Mouse (Mus musculus): ENCODE measurements around the gene Stip1. TPM values are rescaled to one million over a fixed set of nuclear protein-coding genes. Genes with fewer than 3 reads are reported as not detected.
"Not testable (repeated sequence)": the region's sequence is repeated elsewhere in the genome, so short reads cannot be mapped to it uniquely, and the experiment has no call there.

Gene Stip1
- total and polyA plus RNA-seq, 2 experiments from 2014 or later = 124 to 156 TPM

- no peak for ATAC-seq
- H3K36me3 ChIP-seq (ENCODE audit: insufficient read depth) = no peaks in the 10 kb centered on the region
- H3K4me2 ChIP-seq (ENCODE audit: low read depth) = no peak overlapping the region
These were observed 38.5 kb upstream of the Stip1 start for GRCm38 (mm10) chr19:7078271-7078670.

GRCm38 (mm10) chr19:7077666-7078065 is 37.9 kb upstream of the Stip1 start:
- no peaks in the 10 kb centered on the region for H3K36me3 ChIP-seq (ENCODE audit: insufficient read depth)
- no peaks in the 10 kb centered on the region; the same call in 1 of the 2 replicates for H3K27me3 ChIP-seq (ENCODE audit: insufficient read depth, low read length)
- no peak for ATAC-seq
- H3K4me3 ChIP-seq (ENCODE audit: low read depth, low read length) = no peak overlapping the region
- no peaks in the 10 kb centered on the region for H3K9me3 ChIP-seq (ENCODE audit: low read length)
- H3K9ac ChIP-seq = no peak overlapping the region
- no peak overlapping the region for H3K4me2 ChIP-seq (ENCODE audit: low read depth)
- 59% methylated on average over 9 of the region's 9 CpGs for WGBS
- no peak for TF ChIP-seq CTCF (IDR thresholded peaks at IDR 0.05; ENCODE audit: low read depth)
- DNase-seq = no peak
- H3K27ac ChIP-seq (ENCODE audit: low read depth, low read length) = no peak overlapping the region
- H3K4me1 ChIP-seq (ENCODE audit: insufficient read depth) = no peaks in the 10 kb centered on the region

More at GRCm38 (mm10) chr19:7078271-7078670, 38.5 kb upstream of the Stip1 start:
- Histone ChIP-seq H3K4me1 (ENCODE audit: insufficient read depth) (peaks cover 4% of the 10 kb centered on the region), H3K4me3 (ENCODE audit: low read depth, low read length) (no peak overlapping the region), H3K27me3 (ENCODE audit: insufficient read depth, low read length) (no peaks in the 10 kb centered on the region; the same call in 1 of the 2 replicates), H3K9me3 (ENCODE audit: low read length) (no peaks in the 10 kb centered on the region), H3K27ac (ENCODE audit: low read depth, low read length) (no peak overlapping the region), H3K9ac (no peak overlapping the region)
- 88% methylated on average over 7 of the region's 7 CpGs for WGBS
- no peak for TF ChIP-seq CTCF (IDR thresholded peaks at IDR 0.05; ENCODE audit: low read depth)
- no peak for DNase-seq

DNA sequence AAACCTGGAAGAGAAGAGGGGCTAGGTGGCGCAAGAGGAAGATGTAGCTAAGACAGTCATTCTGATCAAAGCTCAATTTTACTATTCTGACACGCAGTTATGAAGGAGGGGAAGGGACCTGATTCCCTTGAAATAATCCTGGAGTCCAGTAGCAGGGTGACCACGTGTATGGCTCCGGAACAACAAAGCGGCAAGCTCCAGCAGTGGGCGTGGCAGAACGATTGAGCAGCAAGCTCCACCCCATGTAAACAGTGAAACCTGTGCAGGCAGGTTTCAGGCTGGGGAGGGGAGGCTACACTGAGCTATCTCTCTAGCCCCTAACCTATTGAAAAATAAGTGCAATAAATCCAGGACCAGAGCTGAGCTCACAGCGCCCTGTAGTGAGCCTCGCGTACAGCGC is 35.6 kb upstream of the Stip1 start:
- 84% methylated on average over 11 of the region's 11 CpGs for WGBS
- not testable (repeated sequence) for H3K4me1 ChIP-seq (ENCODE audit: insufficient read depth); H3K9me3 ChIP-seq (ENCODE audit: low read length); H3K27me3 ChIP-seq (ENCODE audit: insufficient read depth, low read length); H3K27ac ChIP-seq (ENCODE audit: low read depth, low read length); H3K9ac ChIP-seq; H3K4me2 ChIP-seq (ENCODE audit: low read depth); ATAC-seq; H3K4me3 ChIP-seq (ENCODE audit: low read depth, low read length); H3K36me3 ChIP-seq (ENCODE audit: insufficient read depth); DNase-seq

DNA sequence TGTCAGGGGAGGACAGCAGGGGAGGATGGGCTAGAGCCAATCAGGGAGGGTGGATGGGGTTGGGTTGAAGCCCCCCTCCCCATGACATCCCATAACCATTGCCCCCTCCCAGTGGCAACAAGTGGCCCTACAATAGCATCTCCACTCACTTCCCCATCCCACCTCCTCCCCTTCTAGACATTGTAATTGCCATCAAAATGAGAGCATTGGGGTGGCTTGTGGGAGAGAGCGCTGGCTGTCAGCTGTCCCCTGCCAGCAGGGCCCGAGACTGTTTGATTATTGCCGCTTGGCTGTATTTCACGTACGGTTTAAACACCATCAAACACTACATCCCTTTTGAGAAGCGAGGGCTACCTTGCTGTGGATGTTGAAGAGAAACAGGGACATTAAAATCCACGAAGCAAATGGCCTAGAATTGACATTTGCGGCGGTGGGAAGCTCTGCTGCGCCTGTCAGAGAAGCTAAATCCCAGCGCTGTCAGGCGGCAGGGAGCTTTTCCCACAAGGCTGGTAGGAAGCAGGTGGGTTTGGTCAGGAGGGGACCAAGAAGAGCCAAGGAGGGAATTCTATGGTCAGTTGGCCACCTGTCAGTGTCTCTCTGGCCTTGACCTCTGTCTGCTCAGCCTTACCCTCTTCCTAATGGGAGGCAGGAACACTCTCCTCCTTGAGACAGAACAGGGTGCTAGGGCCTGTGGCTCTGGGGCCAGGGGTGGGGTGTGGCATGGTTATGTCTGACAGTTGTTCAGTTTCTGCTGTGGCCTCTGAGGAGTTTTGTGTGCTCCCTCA is 34.4 kb upstream of the Stip1 start:
- peak; percentile 28; the same call in 1 of the 2 replicates for ATAC-seq
- Histone ChIP-seq H3K4me1 (ENCODE audit: insufficient read depth) (0 out of 2 replicates have a peak, but pooled peaks cover 5% of the 10 kb centered on the region), H3K36me3 (ENCODE audit: insufficient read depth) (no peaks in the 10 kb centered on the region), H3K27me3 (ENCODE audit: insufficient read depth, low read length) (no peaks in the 10 kb centered on the region), H3K4me2 (ENCODE audit: low read depth) (no peak overlapping the region), H3K27ac (ENCODE audit: low read depth, low read length) (no peak overlapping the region), H3K9me3 (ENCODE audit: low read length) (no peaks in the 10 kb centered on the region), H3K4me3 (ENCODE audit: low read depth, low read length) (no peak overlapping the region), H3K9ac (no peak overlapping the region)
- no peak for DNase-seq
- WGBS = 28% methylated on average over 12 of the region's 12 CpGs
- TF ChIP-seq CTCF (IDR thresholded peaks at IDR 0.05; ENCODE audit: low read depth) = no peak

DNA sequence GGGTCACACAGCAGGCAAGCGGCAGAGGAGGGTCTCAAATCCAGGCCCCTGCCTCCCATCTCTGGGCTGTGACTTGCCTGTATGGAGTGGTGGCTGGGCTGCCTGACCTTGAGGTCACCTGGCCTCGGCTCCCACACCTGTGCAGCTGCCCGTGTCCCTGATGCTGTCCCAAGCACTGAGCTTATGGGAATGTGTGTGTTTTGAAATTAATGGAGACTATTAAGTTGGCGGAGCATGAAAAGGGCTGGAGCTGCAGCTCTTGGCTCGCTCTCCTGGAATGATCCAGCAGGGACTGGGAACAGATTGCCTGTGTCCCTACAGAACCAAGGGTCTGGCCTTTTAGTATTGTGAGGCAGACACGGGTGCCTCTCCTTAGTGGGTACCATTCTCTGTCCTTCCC is 32.5 kb upstream of the Stip1 start:
- no peak overlapping the region for H3K27ac ChIP-seq (ENCODE audit: low read depth, low read length)
- H3K27me3 ChIP-seq (ENCODE audit: insufficient read depth, low read length) = no peaks in the 10 kb centered on the region
- H3K4me1 ChIP-seq (ENCODE audit: insufficient read depth) = peaks cover 17% of the 10 kb centered on the region; the same call in 1 of the 2 replicates
- no peak overlapping the region for H3K9ac ChIP-seq
- H3K4me2 ChIP-seq (ENCODE audit: low read depth) = no peak overlapping the region
- H3K4me3 ChIP-seq (ENCODE audit: low read depth, low read length) = no peak overlapping the region
- TF ChIP-seq CTCF (IDR thresholded peaks at IDR 0.05; ENCODE audit: low read depth) = no peak
- no peaks in the 10 kb centered on the region for H3K9me3 ChIP-seq (ENCODE audit: low read length)
- WGBS = 46% methylated on average over 6 of the region's 6 CpGs
- no peaks in the 10 kb centered on the region for H3K36me3 ChIP-seq (ENCODE audit: insufficient read depth)
- DNase-seq (no peak), ATAC-seq (no peak)

DNA sequence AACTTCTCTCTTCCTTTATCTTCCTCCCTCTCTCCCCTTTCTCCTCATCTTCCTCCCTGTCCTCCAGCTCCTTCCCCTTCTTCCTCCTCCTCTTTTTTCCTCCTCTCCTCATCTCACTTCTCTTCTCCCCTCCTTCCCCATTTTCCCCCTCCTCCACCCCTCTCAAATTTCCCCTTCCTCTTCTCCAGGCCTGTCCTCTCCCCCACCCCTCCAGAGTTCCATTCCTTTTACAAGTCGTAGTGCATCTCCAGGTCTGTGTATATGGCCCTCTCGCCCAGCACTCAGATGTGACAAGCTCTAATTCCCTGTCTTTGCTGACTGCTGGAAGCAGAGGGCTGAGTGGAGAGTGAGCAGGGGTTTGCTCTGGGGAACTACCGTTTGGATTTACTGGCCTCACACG is 31.0 kb upstream of the Stip1 start:
- Histone ChIP-seq H3K27ac (ENCODE audit: low read depth, low read length) (no peak overlapping the region), H3K27me3 (ENCODE audit: insufficient read depth, low read length) (no peaks in the 10 kb centered on the region), H3K36me3 (ENCODE audit: insufficient read depth) (no peaks in the 10 kb centered on the region), H3K4me3 (ENCODE audit: low read depth, low read length) (no peak overlapping the region), H3K9ac (no peak overlapping the region), H3K4me2 (ENCODE audit: low read depth) (0 out of 2 replicates have a peak overlapping the region, but pooled peaks have one; percentile 23), H3K4me1 (ENCODE audit: insufficient read depth) (peaks cover 23% of the 10 kb centered on the region), H3K9me3 (ENCODE audit: low read length) (no peaks in the 10 kb centered on the region)
- WGBS = 29% methylated on average over 4 of the region's 4 CpGs
- TF ChIP-seq CTCF (IDR thresholded peaks at IDR 0.05; ENCODE audit: low read depth) = no peak
- ATAC-seq (no peak), DNase-seq (no peak)

Measured in forebrain, postnatal 0 days (tissue).